Mouse (Mus musculus) retina, embryonic 14.5 days (tissue): ENCODE results near the gene Olfr92.
"Not testable (repeated sequence)": the region's sequence is repeated elsewhere in the genome, so short reads cannot be mapped to it uniquely, and the experiment has no call there.

ENCODE experiments used
- DNase-seq: peaks from one replicate; pipeline ENCODE4 v3.0.0-alpha.2; 2015; ENCODE audit warnings: low spot score

The Olfr92 gene

GRCm38 (mm10) chr17:37119988-37120387 is at the start of gene Olfr92:
Gene Olfr92, minus strand, starts transcription at chr17:37120088.
- DNase-seq = no peak

- DNase-seq = no peak
Measured at GRCm38 (mm10) chr17:37161394-37161793, 41.5 kb upstream of the Olfr92 start, which contains the start of gene Olfr93. Gene Olfr93, minus strand, starts transcription at chr17:37161494.

GRCm38 (mm10) chr17:37131366-37131765 is 11.5 kb upstream of the Olfr92 start:
- DNase-seq = not testable (repeated sequence)

GRCm38 (mm10) chr17:37098178-37098577 is 21.7 kb downstream of the Olfr92 start, which contains the start of gene Olfr91:
Gene Olfr91, minus strand, starts transcription at chr17:37098278.
- DNase-seq = no peak

- DNase-seq = no peak
Measured at GRCm38 (mm10) chr17:37093289-37093688, 26.6 kb downstream of the Olfr92 start.

GRCm38 (mm10) chr17:37092198-37092597 is 27.7 kb downstream of the Olfr92 start:
- DNase-seq = no peak

- no peak for DNase-seq
Measured at GRCm38 (mm10) chr17:37088399-37088798, 31.5 kb downstream of the Olfr92 start, which contains the start of gene Olfr90. Gene Olfr90, minus strand, starts transcription at chr17:37088499.

GRCm38 (mm10) chr17:37085545-37085944 is 34.3 kb downstream of the Olfr92 start:
- no peak for DNase-seq

- DNase-seq = no peak
Measured at GRCm38 (mm10) chr17:37084632-37085031, 35.3 kb downstream of the Olfr92 start.

- peak; percentile 79 for DNase-seq
Measured at GRCm38 (mm10) chr17:37083327-37083726, 36.6 kb downstream of the Olfr92 start.

- no peak for DNase-seq
Measured at GRCm38 (mm10) chr17:37081659-37082058, 38.2 kb downstream of the Olfr92 start.

GRCm38 (mm10) chr17:37080119-37080518 is 39.8 kb downstream of the Olfr92 start:
- DNase-seq = no peak

GRCm38 (mm10) chr17:37078990-37079389 is 40.9 kb downstream of the Olfr92 start:
- DNase-seq = no peak

- no peak for DNase-seq
Measured at GRCm38 (mm10) chr17:37078193-37078592, 41.7 kb downstream of the Olfr92 start.

- no peak for DNase-seq
Measured at GRCm38 (mm10) chr17:37075766-37076165, 44.1 kb downstream of the Olfr92 start.

GRCm38 (mm10) chr17:37075181-37075580 is 44.7 kb downstream of the Olfr92 start:
- no peak for DNase-seq

GRCm38 (mm10) chr17:37072730-37073276 is 47.1 kb downstream of the Olfr92 start:
- no peak for DNase-seq

GRCm38 (mm10) chr17:37072080-37072729 is 47.7 kb downstream of the Olfr92 start:
- no peak for DNase-seq

- DNase-seq = no peak
Measured at GRCm38 (mm10) chr17:37070121-37070520, 49.8 kb downstream of the Olfr92 start.

- DNase-seq = no peak
Measured at GRCm38 (mm10) chr17:37067861-37068260, 52.0 kb downstream of the Olfr92 start.

GRCm38 (mm10) chr17:37065993-37066392 is 53.9 kb downstream of the Olfr92 start:
- DNase-seq = no peak

GRCm38 (mm10) chr17:37063686-37064495 is 56.0 kb downstream of the Olfr92 start:
- DNase-seq = no peak

- no peak for DNase-seq
Measured at GRCm38 (mm10) chr17:37063063-37063462, 56.8 kb downstream of the Olfr92 start.
